Mouse (Mus musculus) hindlimb bud, embryonic 11.5 days (tissue): ENCODE data around the gene Pank1.

Experiments used
- DNase-seq: peaks from one replicate; pipeline ENCODE4 v3.0.0-alpha.2; 2012; ENCODE audit warnings: low read depth, low spot score; ENCODE audit errors: extremely low spot score

Pank1 gene

GRCm38 (mm10) chr19:34881160-34881559 lies 1.9 kb upstream of the Pank1 start:
- no peak for DNase-seq

- DNase-seq: no peak
Observed at GRCm38 (mm10) chr19:34879624-34880023, 369 bp upstream of the Pank1 start.

GRCm38 (mm10) chr19:34877898-34878602 lies 1.2 kb downstream of the Pank1 start:
- peak; percentile 88 for DNase-seq

GRCm38 (mm10) chr19:34876676-34877075 lies 2.6 kb downstream of the Pank1 start:
- DNase-seq: no peak

GRCm38 (mm10) chr19:34869375-34869774 lies 9.9 kb downstream of the Pank1 start:
- DNase-seq: no peak

- DNase-seq: no peak
Observed at GRCm38 (mm10) chr19:34868093-34868741, 11.0 kb downstream of the Pank1 start.

GRCm38 (mm10) chr19:34863737-34864136 lies 15.5 kb downstream of the Pank1 start:
- no peak for DNase-seq

- no peak for DNase-seq
Observed at GRCm38 (mm10) chr19:34856021-34856651, 23.1 kb downstream of the Pank1 start.

- DNase-seq: no peak
Observed at GRCm38 (mm10) chr19:34851161-34851560, 28.1 kb downstream of the Pank1 start.

GRCm38 (mm10) chr19:34849426-34849825 lies 29.8 kb downstream of the Pank1 start:
- DNase-seq: no peak

- no peak for DNase-seq
Observed at GRCm38 (mm10) chr19:34848164-34848563, 31.1 kb downstream of the Pank1 start.

GRCm38 (mm10) chr19:34847103-34847502 lies 32.2 kb downstream of the Pank1 start:
- DNase-seq: no peak

GRCm38 (mm10) chr19:34846508-34847038 lies 32.7 kb downstream of the Pank1 start:
- DNase-seq: no peak

- DNase-seq: no peak
Observed at GRCm38 (mm10) chr19:34846005-34846404, 33.2 kb downstream of the Pank1 start.

GRCm38 (mm10) chr19:34845331-34845730 lies 33.9 kb downstream of the Pank1 start:
- no peak for DNase-seq

- no peak for DNase-seq
Observed at GRCm38 (mm10) chr19:34844760-34845159, 34.5 kb downstream of the Pank1 start.

- no peak for DNase-seq
Observed at GRCm38 (mm10) chr19:34844047-34844446, 35.2 kb downstream of the Pank1 start.

- no peak for DNase-seq
Observed at GRCm38 (mm10) chr19:34841719-34842506, 37.3 kb downstream of the Pank1 start.

GRCm38 (mm10) chr19:34838624-34839023 lies 40.6 kb downstream of the Pank1 start:
- DNase-seq: no peak

GRCm38 (mm10) chr19:34831702-34832101 lies 47.6 kb downstream of the Pank1 start:
- no peak for DNase-seq
